Mouse (Mus musculus) 3134 (cell line): ENCODE data around the gene Bcor.
A peak's percentile ranks its signal among the peaks of the same experiment; 100 is the strongest.

Experiments
- DNase-seq: peaks from one replicate; pipeline ENCODE4 v3.0.0-alpha.2; 2011; ENCODE audit warnings: low spot score; ENCODE audit not compliant: insufficient read length; ENCODE audit errors: extremely low read depth

Gene Bcor

GRCm38 (mm10) chrX:12010660-12011059 lies 149.5 kb downstream of the Bcor start:
- DNase-seq, result no peak

DNA sequence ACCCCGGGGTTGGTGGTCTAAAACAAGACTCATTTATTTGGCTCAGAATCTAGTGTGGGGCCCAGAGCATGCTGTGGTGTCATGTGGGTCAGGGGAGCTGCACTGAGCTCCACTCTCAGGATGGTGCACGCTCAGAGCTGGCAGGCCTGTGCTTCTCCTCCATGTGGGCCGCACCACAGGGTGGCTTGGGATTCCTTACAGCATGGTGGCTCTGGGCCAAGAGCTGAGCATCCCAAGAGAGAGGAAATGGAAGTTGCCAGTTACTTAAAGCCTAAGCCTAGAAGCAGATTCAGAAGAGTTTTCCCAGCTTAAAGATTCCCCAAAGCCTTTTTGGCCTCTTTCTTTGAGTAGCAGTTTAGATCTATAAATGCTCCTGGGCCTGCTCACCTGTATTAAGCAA lies 151.1 kb downstream of the Bcor start:
- DNase-seq, result no peak

DNA sequence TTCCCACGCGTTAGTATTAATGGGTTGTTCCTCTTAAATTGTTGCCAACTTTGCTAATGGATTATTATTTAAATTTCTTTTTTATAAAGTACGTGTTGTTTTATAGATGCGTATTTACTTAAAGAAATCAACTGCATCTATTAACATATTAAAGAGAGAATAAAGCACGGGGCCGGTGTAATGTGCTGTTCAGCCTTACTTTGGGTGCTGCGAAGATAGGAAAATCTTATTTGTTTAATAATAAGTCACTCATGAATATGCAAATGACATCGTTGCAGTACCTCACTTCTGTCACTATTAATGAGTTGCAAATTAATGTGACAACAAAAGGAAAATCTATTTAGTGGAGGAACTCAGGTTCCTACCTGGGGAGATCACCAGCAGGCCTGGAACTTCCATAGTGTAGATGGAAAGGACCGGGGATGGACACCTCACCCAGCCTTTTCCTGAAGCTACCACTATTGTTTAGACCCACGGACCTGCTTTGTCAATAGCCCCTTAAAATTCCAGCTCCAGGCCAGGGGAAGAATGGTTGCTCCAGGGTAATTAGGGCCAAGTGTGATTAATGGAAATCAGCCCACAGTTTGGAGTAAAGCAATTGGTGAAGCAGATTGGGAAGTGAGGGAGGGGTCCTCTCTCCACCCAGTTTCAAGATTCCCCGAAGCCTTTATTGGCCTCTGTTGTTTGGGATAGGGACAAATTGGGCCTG lies 152.2 kb downstream of the Bcor start:
- no peak for DNase-seq

DNA sequence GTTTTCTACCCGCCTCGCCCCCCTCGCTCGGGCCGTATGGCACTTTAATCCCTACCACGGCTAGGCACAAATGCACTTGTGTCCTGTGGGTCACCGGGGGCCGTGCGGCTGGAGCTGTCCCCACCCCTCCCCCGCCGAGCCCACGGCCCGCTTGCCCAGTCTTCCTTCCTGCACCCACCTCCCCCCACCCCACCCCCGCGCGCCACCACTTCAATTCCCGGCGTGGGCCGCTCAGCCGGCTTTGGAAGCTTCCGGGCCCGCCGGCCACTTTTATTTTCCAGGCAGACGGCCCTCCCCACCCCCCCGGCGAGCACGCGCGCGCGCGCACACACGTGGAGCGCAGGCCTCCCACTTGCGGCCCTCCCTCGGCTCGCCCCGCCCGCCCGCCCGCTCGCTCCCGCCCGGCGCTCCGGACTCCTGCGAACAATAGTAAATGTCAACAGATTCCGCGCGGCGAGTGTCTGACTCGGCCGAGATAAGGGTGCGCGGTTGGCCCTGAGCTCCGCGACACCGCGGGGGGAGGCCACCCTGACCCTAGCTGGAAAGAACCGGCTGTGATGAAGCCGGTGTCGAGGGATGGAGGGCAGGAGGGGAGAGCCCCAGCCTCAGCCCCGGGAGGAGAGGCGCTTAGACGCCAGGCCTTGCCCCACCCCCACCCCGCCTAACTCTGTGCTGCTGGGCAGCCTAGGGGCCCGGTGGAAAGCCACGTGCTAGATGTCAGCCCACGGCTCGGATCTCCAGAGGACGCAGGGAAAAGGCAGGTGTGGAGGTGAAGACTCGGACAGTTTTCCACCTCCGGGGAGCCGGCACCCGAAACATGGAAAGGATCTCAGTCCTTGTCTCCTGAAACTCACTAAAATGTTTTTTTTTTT lies 153.0 kb downstream of the Bcor start:
- peak; percentile 80 for DNase-seq

- DNase-seq, result peak; percentile 86
Observed at GRCm38 (mm10) chrX:12006031-12006881, 153.9 kb downstream of the Bcor start.

- peak; percentile 87 for DNase-seq
Observed at GRCm38 (mm10) chrX:12005181-12006030, 154.7 kb downstream of the Bcor start.

- no peak for DNase-seq
Observed at GRCm38 (mm10) chrX:12004416-12004815, 155.7 kb downstream of the Bcor start.

DNA sequence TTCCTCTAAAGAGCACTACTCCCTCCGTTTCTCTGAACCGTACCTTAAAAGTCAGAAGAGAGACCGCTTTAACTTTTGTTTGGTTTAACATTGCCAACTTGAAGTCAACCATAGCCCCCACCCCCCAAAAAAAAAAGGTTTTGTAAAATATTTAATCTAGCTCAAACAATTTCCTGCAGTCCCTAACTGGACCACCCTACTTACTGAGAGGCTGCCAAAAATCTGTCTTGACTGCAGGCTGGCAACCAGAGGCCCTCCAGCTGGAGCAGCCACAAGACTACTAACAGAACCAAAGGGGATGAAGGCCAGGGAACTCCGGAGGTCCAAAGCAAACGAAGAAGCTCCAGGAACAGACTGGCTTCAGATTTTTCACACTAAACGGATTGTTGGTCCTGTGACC lies 156.2 kb downstream of the Bcor start:
- no peak for DNase-seq

GRCm38 (mm10) chrX:12003539-12003938 lies 156.6 kb downstream of the Bcor start:
- DNase-seq, result no peak

- no peak for DNase-seq
Observed at GRCm38 (mm10) chrX:12003106-12003505, 157.0 kb downstream of the Bcor start.

- no peak for DNase-seq
Observed at GRCm38 (mm10) chrX:12002596-12002995, 157.6 kb downstream of the Bcor start.

DNA sequence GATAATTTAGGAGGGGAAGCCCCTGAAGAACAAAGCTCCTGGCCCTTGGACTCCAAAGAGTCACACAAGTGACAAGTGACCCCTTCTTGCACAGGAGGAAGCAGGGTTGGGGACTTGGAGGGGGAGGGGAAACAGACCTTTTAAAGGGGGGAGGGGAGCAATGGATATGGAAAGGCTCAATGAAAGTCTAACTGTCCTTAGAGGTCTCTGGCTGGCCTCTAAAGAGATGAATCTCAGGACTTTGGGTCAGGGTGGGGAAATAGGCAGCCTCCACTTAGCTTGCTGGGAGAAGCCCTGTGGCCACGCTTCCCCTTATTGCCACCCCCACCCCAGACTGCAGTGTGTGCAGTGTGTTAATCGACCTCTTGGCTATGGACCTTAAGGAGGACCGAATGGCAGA lies 158.2 kb downstream of the Bcor start:
- DNase-seq, result no peak

DNA sequence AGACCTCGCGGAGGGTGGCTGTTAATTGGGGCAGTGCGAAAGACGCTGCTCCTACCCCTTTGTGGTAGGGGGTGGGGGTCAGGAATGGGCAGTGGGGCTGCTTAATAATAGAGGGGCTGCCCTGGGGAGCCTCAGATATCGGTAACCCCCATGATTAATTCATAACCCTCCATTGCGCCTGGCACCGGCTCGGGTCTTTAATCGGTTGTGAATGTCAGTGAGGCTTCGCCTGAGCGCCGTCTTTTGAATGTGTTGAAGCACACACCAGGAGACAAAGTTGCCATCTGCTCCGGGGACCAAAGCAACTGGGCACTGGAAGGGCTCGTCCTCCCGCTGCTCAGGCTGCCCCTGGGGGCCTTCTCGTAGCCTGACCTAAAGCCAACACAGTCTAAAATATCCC lies 158.8 kb downstream of the Bcor start:
- no peak for DNase-seq

DNA sequence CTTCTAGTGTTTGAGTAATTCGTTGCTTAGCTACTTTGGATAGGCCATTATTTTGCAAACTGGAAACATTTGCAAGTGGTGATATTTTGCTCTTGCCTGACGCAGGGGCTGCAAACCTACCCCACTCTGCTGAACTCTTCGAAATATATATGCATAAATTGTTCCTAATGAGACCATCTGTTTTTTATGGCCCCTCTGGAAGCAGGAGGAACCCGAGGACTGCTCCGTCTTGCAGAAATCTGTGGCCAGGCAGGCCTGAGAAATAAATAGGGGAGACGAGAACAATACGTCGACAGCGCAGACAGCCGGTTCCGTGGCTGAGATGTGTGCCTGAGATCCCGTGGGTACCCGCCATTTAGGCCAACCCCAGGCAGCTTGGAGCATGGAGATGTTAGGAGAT lies 159.5 kb downstream of the Bcor start:
- DNase-seq, result no peak

DNA sequence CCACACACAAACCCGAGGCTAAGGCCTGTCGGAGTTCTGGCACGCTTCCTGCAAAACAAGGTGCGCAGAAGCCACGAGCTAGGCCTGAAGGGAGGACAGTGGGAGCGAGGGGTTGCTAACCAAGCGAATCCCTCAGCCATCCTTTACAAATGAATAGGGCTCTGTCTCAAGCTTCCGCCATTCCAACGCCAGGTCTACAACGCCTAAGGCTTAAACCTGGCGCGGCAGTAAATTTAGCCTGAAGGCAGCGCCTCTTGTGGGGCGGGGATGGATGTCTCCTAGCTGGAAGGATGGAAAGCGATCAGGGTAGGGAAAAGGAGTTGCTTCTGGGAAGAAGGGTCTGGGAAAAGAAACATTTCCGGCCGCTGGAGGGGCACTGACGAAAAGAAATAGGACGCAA lies 160.2 kb downstream of the Bcor start:
- DNase-seq, result no peak

DNA sequence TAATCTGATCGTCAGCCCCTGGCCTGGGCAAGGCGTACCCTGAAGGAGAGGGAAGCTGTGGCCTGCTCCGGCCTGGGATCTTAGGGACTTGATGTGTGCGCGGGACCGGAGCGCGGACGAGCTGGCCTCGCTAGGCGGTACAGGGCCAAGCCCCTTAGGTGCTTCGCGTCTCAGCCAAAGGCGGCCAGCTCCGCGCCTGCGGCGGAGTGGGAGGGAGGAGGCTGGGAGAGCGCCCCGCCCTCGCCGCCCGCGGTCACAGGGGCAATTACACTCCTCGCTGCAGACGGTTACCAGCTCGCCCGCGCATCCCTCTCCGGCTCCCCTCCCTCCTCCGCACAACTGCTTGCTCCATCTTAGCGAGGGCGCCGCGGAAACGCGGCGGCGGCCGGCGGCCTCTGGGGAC lies 161.2 kb downstream of the Bcor start:
- DNase-seq, result peak; percentile 88

DNA sequence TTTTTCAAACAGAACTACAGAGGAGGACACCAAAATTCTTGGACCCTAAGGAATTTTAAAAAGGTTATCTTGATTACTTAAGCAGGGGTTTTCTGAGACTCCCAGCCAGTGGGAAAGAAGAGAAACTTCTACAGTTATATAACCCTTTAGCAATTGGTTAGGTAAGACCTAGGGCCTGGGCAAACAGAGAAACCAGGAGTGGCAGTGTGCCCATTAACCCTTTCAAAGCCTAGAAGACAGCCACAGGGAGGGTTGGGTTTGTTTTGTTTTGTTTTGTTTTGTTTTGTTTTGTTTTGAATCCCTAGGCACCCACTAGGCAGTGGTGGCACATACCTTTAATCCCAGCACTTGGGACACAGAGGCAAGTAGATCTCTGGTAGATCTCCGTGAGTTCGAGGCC lies 163.3 kb downstream of the Bcor start:
- DNase-seq, result no peak

GRCm38 (mm10) chrX:11996489-11996888 lies 163.7 kb downstream of the Bcor start:
- DNase-seq, result no peak

GRCm38 (mm10) chrX:11993641-11994419 lies 166.3 kb downstream of the Bcor start:
- no peak for DNase-seq
